Mouse (Mus musculus) monocyte, adult 2 months (primary cell): ENCODE results near the gene Chn2.

ENCODE experiments used
- DNase-seq, 2 experiments: peaks; one replicate each; pipeline ENCODE4 v3.0.0; 2022; ENCODE audit warnings: low spot score in 2 of 2, low read depth in 1 of 2

Chn2 gene

GRCm38 (mm10) chr6:54183825-54184578 lies 144.6 kb downstream of the Chn2 start:
- no peak for DNase-seq

DNA sequence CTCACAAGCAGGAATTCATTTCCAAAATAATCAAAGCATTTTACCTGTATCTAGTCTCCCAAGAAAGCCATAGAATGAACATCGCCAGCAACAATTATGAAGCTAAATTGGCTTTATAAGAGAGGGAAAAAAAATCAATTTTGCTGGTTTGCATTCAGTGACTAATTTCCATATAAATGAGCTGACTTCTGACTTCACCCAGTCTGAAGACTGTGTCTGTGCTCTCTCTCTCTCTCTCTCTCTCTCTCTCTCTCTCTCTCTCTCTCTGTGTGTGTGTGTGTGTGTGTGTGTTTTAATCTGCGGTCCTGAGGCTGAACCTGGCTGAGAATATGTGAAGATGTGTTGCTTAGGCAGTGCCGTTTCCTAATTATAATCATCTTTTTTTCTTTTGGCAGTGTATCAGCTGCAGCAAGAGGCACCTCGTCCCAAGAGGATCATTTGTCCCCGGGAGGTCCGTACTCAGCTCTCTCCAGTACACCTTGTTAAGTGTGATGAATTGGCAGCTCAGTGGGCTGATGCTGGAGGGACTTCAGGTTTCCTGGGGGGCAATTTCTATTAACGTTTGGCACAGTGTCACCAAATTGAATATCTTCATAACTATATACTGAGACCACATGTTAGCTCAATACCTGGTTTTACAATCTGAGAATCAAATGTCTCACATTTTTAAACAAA lies 154.4 kb downstream of the Chn2 start:
- DNase-seq, result no peak

DNA sequence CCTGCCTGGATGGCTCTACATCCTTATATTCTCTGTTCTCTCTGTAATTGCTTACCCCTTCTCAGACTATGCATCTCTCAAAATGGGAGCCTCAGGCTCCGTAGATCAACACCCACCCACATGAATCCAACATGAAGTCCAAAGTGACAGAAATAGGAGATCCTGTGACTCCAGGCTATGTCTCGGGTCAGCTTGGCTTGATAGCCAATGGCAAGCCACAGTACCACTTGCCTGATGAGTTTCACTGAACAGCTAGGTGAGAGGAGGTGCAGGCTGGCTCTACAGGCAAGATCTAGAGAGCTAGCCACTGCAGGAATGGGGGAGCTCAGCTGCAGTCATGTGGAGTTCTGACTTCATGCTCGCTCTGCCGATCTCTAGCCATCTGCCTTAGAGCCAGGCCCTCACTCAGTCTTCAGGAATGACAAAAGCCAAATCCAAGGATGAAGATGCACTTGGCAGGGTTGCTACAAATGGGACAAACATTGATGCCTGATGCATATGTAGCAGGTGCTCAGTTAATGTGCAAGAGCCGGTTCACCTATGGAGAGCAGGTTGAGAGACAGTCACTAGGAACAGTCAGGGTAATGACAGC lies 158.6 kb downstream of the Chn2 start:
- DNase-seq, result no peak

- DNase-seq, result no peak
These were observed 160.2 kb downstream of the Chn2 start for GRCm38 (mm10) chr6:54199516-54199915.

GRCm38 (mm10) chr6:54200031-54200722 lies 160.8 kb downstream of the Chn2 start:
- DNase-seq, result no peak

- no peak for DNase-seq
These were observed 163.1 kb downstream of the Chn2 start for GRCm38 (mm10) chr6:54202311-54203020.

- no peak for DNase-seq
These were observed 164.0 kb downstream of the Chn2 start for GRCm38 (mm10) chr6:54203316-54203715.

GRCm38 (mm10) chr6:54203926-54204325 lies 164.6 kb downstream of the Chn2 start:
- no peak for DNase-seq

GRCm38 (mm10) chr6:54204931-54205330 lies 165.6 kb downstream of the Chn2 start:
- no peak for DNase-seq

GRCm38 (mm10) chr6:54205471-54205870 lies 166.1 kb downstream of the Chn2 start:
- DNase-seq, result no peak

DNA sequence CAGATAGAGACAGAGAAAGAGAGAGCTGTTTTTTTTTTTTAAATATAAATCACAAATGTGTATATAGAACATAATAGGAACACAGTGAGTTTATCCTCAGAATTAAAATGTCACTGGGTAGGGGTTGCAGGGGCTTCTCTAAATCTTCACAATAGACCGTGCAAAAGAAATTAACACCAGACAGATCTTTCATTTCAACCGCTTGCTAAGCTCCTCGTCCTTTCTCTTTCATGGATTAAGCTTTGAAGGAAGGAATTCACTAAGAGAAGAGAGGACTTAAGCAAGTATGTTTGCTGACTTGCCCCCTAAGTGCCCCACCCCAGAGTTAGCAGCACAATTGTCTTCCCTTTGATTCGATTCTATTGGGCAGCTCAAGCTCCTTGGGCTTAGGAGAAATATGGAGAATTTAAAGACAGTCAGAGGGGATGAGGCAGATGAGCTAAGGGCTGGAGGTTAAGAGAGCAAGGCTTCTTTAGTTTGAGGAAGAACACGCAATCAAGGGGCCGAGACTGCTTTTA lies 166.9 kb downstream of the Chn2 start:
- DNase-seq, result no peak

DNA sequence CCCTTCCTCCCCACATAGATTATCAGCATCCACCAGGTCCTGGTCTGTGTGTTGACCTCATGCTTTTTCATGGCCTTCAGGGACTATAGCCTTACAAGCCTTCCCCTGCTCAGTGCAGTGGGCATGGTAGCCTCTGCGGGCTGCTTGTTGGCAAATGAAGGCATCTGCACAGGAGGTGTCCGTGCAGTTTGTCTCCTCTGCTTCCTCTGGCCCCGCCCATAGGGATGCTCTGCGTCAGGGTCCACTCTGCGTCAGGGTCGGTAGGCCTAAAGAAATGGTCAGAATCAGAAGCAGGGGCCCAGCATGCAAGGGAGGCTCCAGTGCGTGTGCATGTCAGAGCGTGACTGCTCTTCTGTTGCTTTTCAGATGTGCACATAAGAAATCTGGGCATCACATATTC lies 169.4 kb downstream of the Chn2 start:
- no peak for DNase-seq

- DNase-seq, result no peak
These were observed 171.6 kb downstream of the Chn2 start for GRCm38 (mm10) chr6:54210971-54211370.

DNA sequence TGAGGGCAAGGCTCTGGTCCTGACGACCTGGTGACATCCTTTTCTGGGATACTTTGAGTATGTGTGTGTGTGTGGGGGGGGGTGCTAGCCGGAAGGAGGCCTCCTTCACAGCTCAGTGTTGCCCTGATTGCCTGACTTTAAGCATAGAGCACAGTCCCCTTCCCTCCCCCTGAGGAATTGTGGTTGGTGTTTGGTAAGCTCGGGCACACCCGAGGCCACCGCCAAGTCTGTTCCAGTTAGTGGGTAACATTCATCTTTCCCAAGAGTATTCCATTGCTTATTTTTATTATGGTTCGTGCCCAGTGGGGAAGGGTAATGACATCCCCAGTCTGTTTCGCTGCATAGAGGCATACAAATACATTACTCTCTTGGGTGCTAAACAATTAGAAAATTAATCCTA lies 172.6 kb downstream of the Chn2 start:
- no peak for DNase-seq

DNA sequence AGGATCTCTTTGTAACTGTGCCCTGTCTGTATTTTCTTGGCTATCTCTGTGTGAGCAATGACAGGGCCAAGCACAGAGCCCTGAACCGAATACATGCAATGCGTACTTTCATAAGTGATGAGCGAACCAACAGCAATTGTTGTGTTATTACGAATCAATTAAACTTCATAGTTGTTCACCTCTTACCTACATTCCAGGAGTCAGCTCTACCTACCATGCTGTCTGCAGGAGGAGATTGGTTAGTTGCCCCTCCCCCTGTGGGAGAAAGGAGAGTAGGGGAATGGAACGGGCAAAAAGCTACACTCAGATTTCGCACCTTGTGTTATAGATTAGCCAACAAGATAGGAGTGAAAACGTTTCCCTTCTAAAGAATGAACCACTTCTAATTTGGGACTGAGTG lies 174.4 kb downstream of the Chn2 start:
- DNase-seq, result no peak

DNA sequence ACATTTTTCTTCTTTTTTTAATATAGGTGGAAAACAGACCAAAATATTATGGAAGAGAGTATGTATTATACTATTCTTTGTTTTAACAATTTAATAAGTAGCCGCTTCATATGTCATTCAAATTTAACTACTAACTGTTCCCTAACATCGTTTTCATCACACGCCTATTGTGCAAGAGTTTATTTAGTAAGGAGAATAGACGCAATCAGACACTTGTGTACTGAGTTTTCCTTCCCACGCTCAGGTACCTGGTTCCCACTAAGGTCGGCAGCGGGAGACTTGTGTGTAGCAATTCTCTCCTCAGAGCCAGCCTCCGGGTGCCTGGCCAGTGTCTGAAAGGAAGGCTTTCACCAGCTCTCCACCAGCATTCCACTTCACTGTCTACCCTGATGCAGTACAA lies 176.3 kb downstream of the Chn2 start:
- no peak for DNase-seq

DNA sequence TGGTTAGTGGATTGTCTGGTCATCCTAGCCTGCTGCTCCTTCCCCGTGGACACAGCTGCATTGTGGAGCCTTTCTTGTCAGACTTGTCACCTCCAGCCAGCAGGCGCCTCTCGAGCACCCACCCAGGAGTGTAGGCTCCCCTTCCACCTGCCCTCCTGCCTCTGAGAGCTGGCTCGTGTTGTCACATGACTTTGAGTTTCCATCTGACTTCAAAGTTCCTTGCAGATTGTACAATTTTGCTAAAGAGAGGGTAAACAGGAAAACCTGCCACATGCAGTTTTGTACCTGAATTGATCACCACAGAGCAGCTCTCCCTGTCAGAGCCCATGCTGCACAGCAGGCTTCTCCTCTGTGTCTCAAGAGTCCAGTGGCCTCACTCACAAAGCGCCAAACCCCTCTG lies 177.2 kb downstream of the Chn2 start:
- no peak for DNase-seq

GRCm38 (mm10) chr6:54220124-54220523 lies 180.8 kb downstream of the Chn2 start:
- no peak for DNase-seq

- no peak for DNase-seq
These were observed 184.2 kb downstream of the Chn2 start for GRCm38 (mm10) chr6:54223529-54223928.

GRCm38 (mm10) chr6:54224325-54224724 lies 185.0 kb downstream of the Chn2 start:
- no peak for DNase-seq

- no peak for DNase-seq
These were observed 186.0 kb downstream of the Chn2 start for GRCm38 (mm10) chr6:54225327-54225726.
